Mouse (Mus musculus): Measurements from ENCODE around the gene Gstm2.

DNA sequence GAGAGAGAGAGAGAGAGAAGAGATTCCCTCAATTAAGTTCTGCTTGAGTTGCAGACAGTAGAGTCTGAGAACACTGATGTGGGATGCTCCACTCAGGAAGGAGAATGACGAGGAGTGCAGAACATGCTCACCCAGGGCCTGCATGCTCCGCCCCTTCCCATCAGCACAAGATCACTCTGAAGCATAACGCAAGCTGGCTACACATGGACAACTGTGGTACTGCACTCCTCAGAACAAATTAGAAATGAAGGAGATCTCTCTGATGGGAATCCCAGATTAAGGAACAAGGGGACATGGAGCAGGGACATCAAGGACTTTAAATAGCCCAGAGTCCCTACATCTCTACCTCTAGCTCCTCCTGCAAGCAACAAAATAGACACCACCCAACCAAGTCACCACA is 5.0 kb downstream of the Gstm2 start:
- no peak for TF ChIP-seq GATA1 (IDR thresholded peaks at IDR 0.05; ENCODE audit: low read length)
- TF ChIP-seq TAL1 (IDR thresholded peaks at IDR 0.05; ENCODE audit: low read length): no peak
